9 mouse cellular contexts compared by ENCODE assay signal in the genomic region with DNA sequence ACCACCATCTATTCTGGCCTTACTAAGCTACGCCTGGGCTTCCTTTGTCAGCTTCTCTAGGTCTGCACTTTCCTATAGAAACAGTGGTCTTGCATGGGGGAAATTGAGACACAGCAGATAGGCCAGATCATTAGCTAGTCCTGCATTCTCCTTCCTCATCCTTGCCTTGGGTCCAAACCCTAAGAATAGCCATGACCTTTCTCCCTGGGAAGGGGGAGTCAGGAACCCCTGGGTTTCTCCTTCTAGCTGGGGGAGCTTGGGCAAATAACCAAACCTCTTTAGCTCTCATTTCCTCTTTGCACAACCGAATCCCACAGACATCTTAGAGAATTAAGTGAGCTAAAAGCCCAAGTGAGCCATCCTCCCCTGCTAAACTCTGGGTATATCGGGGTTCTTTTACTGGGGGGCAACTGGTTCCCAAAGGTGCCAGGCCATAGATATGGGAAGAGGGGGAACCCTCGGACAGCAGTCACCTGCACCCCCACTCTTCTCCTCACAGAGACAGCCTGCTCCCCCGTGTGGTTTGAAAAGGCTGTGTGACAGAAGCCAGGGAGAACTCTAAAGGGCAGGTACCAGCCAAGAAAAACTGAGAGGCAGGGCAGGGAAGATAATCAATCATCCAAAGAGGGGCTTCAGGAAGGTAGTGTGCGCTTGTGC.
A peak's percentile ranks its signal among the peaks of the same experiment; 100 is the strongest.
DNase-seq lines count a peak whose midpoint lies in the region; ATAC-seq and TF ChIP-seq lines count a peak whose summit lies in the region.
"Had no signal": no experiment of that assay in that cellular context is flagged by ENCODE, and none has a peak within 500 bp of the region (broad histone marks: within the 10 kb centered on the region; RNA-seq: fewer than 3 reads in every experiment).

No protein-coding gene starts in this region.

- WGBS in forebrain, embryonic 15.5 days, result 47% methylated on average over 6 of the region's 6 CpGs
- WGBS in limb, embryonic 15.5 days, result 42% methylated on average over 6 of the region's 6 CpGs

- H3K4me3 ChIP-seq in gastrocnemius, adult 2 months, result no peak overlapping the region
- H3K4me3 ChIP-seq in forebrain, embryonic 15.5 days, result no peak overlapping the region
- H3K4me3 ChIP-seq in limb, embryonic 15.5 days, result no peak overlapping the region

- no peak for DNase-seq in gastrocnemius, adult 2 months
- no peak for DNase-seq in gastrocnemius, adult 8-10 months (ENCODE audit: low spot score in 2 of 2)
- peak; percentile 32 to 43 for DNase-seq in B cell, adult 2 months
- no peak for DNase-seq in urinary bladder, postnatal 36 days (ENCODE audit: low spot score in 2 of 2)
- DNase-seq in frontal cortex, postnatal 25 days (ENCODE audit: low spot score in 2 of 2), result no peak
- no peak for DNase-seq in urinary bladder, postnatal 4 days (ENCODE audit: low spot score in 2 of 2)

- H3K27me3 ChIP-seq in forebrain, embryonic 15.5 days, result no peaks in the 10 kb centered on the region
- no peaks in the 10 kb centered on the region for H3K27me3 ChIP-seq in limb, embryonic 15.5 days

- intact Hi-C loops in gastrocnemius, adult 2 months (cut with DNase I), result loop anchor here (2.0 kb wide), 1 partner anchor 13 kb away; no protein-coding TSS in a partner anchor

- ATAC-seq in forebrain, embryonic 15.5 days (replicated peaks), result no peak
- no peak for ATAC-seq in limb, embryonic 15.5 days (ENCODE audit: insufficient number of reproducible peaks, low FRiP score, low TSS enrichment, low read depth)

- H3K27ac ChIP-seq in gastrocnemius, adult 2 months, result peak overlapping the region; percentile 76
- peak overlapping the region; percentile 98 for H3K27ac ChIP-seq in forebrain, embryonic 15.5 days (replicated peaks)
- peak overlapping the region; percentile 70 for H3K27ac ChIP-seq in limb, embryonic 15.5 days

- H3K4me2 ChIP-seq in forebrain, embryonic 15.5 days (replicated peaks), result no peak overlapping the region
- no peak overlapping the region for H3K4me2 ChIP-seq in limb, embryonic 15.5 days

- H3K4me1 ChIP-seq in forebrain, embryonic 15.5 days, result peaks cover 100% of the 10 kb centered on the region
- H3K4me1 ChIP-seq in limb, embryonic 15.5 days, result peaks cover 92% of the 10 kb centered on the region

- peak; percentile 33 for TF ChIP-seq CTCF in gastrocnemius, adult 2 months (IDR thresholded peaks at IDR 0.05)

- H3K36me3 ChIP-seq in forebrain, embryonic 15.5 days, result no peaks in the 10 kb centered on the region
- H3K36me3 ChIP-seq in limb, embryonic 15.5 days, result no peaks in the 10 kb centered on the region
- H3K36me3 ChIP-seq: G1E had no signal

- no peaks in the 10 kb centered on the region for H3K9me3 ChIP-seq in forebrain, embryonic 15.5 days
- H3K9me3 ChIP-seq in limb, embryonic 15.5 days, result no peaks in the 10 kb centered on the region
- H3K9me3 ChIP-seq: G1E had no signal

- no peak overlapping the region for H3K9ac ChIP-seq in forebrain, embryonic 15.5 days (replicated peaks)
- no peak overlapping the region for H3K9ac ChIP-seq in limb, embryonic 15.5 days

Comparison
In these comparisons a context has a peak if more than half of its experiments do, and no peak if none do; other contexts are left out.
1. DNase-seq: peak in B cell, adult 2 months (2 of 2); none in gastrocnemius, adult 2 months (single experiment), gastrocnemius, adult 8-10 months (0 of 2), urinary bladder, postnatal 36 days (0 of 2), frontal cortex, postnatal 25 days (0 of 2) and urinary bladder, postnatal 4 days (0 of 2).
2. Peak in every context shown above with its lines, with median percentiles within 50 percentile points of each other: H3K27ac ChIP-seq.